Mouse (Mus musculus) heart, embryonic 16.5 days (tissue): ENCODE results near the gene Gm20388. TPM values are rescaled to one million over a fixed set of nuclear protein-coding genes. Genes with fewer than 3 reads are reported as not detected.

Source experiments
- ATAC-seq: fragments of 200-750 bp; cut with Nextera tagmentation; replicated peaks from 2 replicates; pipeline ENCODE4 v1.8.0; 2017; ENCODE audit warnings: moderate number of reproducible peaks; ENCODE audit not compliant: insufficient read depth, low FRiP score; ENCODE audit errors: extremely low read depth
- H3K27ac ChIP-seq: fragments of 300-500 bp; sonication (generic); 2 replicates; pipeline ENCODE4 v1.5.1; 2014; ENCODE audit warnings: mild to moderate bottlenecking, low read length, control low read depth, moderate library complexity
- H3K27me3 ChIP-seq: fragments of 300-500 bp; sonication (generic); 2 replicates; pipeline ENCODE4 v1.6.1; 2014; ENCODE audit warnings: low read length, mixed read lengths; ENCODE audit not compliant: control insufficient read depth, insufficient read depth
- H3K36me3 ChIP-seq: fragments of 300-500 bp; sonication (generic); 2 replicates; pipeline ENCODE4 v1.6.1; 2014; ENCODE audit not compliant: control insufficient read depth, insufficient read depth
- H3K4me1 ChIP-seq: fragments of 300-500 bp; sonication (generic); 2 replicates; pipeline ENCODE4 v1.6.1; 2014; ENCODE audit warnings: low read length, mixed read lengths; ENCODE audit not compliant: control insufficient read depth, insufficient read depth
- H3K4me2 ChIP-seq: fragments of 300-500 bp; sonication (generic); 2 replicates; pipeline ENCODE4 v1.6.1; 2014; ENCODE audit warnings: low read depth, mild to moderate bottlenecking, control low read depth, low read length
- H3K4me3 ChIP-seq: fragments of 300-500 bp; sonication (generic); 2 replicates; pipeline ENCODE4 v1.5.1; 2014; ENCODE audit warnings: mild to moderate bottlenecking, control low read depth, low read length
- H3K9ac ChIP-seq: fragments of 300-500 bp; sonication (generic); 2 replicates; pipeline ENCODE4 v1.6.1; 2014; ENCODE audit warnings: low read length, control low read depth
- H3K9me3 ChIP-seq: fragments of 300-500 bp; sonication (generic); replicated peaks from 2 replicates; pipeline ENCODE4 v1.6.1; 2016; ENCODE audit warnings: low read length; ENCODE audit not compliant: control insufficient read depth
- WGBS: fragments of 180-500 bp; shearing (Covaris S2); extraction: QIAGEN DNeasy Blood & Tissue Kit; methylation state at CpG from one replicate; pipeline ENCODE4 v1.1.7; 2014; 5-methylcytosine and 5-hydroxymethylcytosine counted together
- polyA plus RNA-seq: library from polyadenylated mRNA; unstranded; fragments of >200 nt; fragmentation: Nextera tagmentation; extraction: Ambion mirVana; gene quantifications from 2 replicates; pipeline ENCODE4 v1.2.1, GENCODE M21; 2015

Gm20388 gene
- polyA plus RNA-seq, 1 experiment from 2014 or later: 4.5 TPM

DNA sequence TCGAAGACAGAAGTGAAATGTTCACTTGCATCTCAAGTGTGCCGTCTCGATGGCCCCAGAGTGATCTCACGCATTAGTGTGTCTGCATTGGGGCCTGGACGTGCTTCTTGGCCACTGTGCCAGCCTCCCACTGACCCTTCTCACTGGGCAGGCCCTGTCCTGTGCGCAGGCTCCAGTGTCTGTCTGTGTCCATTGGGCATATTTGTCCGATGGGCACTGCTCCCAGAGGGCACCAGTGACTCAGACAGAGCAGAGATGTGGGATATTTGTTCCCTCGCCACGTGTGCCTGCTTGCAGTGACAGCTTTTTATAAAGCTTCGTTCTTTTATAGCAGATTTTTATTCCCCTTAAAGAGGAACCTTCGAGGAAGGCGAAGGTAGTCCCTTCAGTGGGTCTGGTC lies 1863.2 kb downstream of the Gm20388 start:
- H3K4me2 ChIP-seq: no peak overlapping the region
- WGBS: 83% methylated on average over 12 of the region's 12 CpGs
- H3K36me3 ChIP-seq: no peaks in the 10 kb centered on the region
- ATAC-seq: no peak
- H3K9ac ChIP-seq: no peak overlapping the region
- H3K4me3 ChIP-seq: no peak overlapping the region
- no peaks in the 10 kb centered on the region for H3K4me1 ChIP-seq
- no peak overlapping the region for H3K27ac ChIP-seq
- no peaks in the 10 kb centered on the region; the same call in 1 of the 2 replicates for H3K27me3 ChIP-seq
- H3K9me3 ChIP-seq: no peaks in the 10 kb centered on the region

DNA sequence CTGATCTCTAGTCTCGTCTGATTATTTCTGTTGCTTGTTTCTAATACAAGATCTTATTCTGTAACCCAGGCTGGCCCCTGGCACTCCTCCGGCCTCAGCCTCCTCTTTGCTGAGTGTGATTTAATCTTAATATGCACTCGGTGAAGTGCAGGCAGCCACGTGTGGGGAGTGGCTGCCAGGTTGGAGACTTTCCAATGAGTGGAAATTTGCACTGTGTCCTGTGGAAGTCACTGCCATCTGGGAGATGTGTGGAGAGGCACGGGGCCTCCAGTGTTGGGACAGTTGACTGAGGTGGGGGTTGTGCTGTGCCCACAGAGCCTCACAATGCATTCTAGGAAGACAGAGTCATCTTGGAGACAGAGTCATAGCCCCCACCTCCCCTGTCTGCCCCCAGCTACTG lies 1871.9 kb downstream of the Gm20388 start:
- no peaks in the 10 kb centered on the region for H3K36me3 ChIP-seq
- no peak for ATAC-seq
- WGBS: 25% methylated on average over 5 of the region's 5 CpGs
- no peaks in the 10 kb centered on the region; the same call in 1 of the 2 replicates for H3K27me3 ChIP-seq
- no peak overlapping the region for H3K4me2 ChIP-seq
- H3K9me3 ChIP-seq: no peaks in the 10 kb centered on the region
- H3K4me3 ChIP-seq: no peak overlapping the region
- H3K27ac ChIP-seq: no peak overlapping the region
- peaks cover 18% of the 10 kb centered on the region for H3K4me1 ChIP-seq
- H3K9ac ChIP-seq: no peak overlapping the region

DNA sequence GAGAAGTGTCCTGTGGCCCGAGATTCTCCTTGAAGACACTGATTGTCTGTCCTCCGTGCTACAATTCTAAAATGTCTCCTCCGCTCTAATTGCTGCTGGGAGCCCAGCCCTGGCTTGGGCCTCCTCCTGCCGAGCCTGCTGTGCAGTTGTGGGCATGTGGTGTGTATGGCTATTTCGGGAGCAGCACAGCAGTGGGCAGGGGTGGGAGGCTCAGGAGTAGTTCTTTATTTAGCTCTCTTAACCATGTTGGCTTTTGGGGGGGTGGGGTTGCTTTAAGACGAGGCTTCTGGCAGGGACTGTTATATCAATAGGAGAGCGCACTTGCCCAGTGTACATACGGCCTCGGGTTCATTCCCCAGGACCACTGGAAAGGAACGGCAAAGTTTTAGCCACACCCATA lies 1875.9 kb downstream of the Gm20388 start:
- peaks cover 18% of the 10 kb centered on the region for H3K4me1 ChIP-seq
- no peaks in the 10 kb centered on the region for H3K9me3 ChIP-seq
- peak overlapping the region; percentile 94 for H3K27ac ChIP-seq
- WGBS: 26% methylated on average over 10 of the region's 10 CpGs
- no peak overlapping the region for H3K4me3 ChIP-seq
- ATAC-seq: peak; percentile 95
- H3K4me2 ChIP-seq: peak overlapping the region; percentile 43
- H3K9ac ChIP-seq: peak overlapping the region; percentile 68
- H3K27me3 ChIP-seq: no peaks in the 10 kb centered on the region
- H3K36me3 ChIP-seq: no peaks in the 10 kb centered on the region

DNA sequence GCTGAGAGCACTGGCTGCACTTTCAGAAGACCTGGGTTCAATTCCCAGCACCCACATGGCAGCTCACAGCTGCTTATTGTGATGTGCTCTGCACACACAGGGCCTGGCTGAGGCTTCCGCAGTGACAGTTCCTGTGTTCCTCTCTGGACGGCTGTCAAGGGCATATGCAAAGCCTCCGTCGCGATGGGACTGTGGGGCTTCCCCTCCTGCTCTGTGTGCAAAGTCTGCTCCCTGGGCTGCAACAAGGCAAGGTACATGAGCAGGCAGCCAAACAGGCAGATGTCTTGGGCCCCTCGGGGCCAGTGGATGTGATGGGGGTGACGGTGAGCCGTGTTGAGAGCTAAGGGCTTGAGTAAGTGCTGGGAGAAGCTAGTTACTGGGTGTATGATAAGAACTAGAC lies 1878.1 kb downstream of the Gm20388 start:
- ATAC-seq: no peak
- no peaks in the 10 kb centered on the region for H3K27me3 ChIP-seq
- no peaks in the 10 kb centered on the region for H3K36me3 ChIP-seq
- no peaks in the 10 kb centered on the region for H3K9me3 ChIP-seq
- no peak overlapping the region for H3K9ac ChIP-seq
- peaks cover 26% of the 10 kb centered on the region for H3K4me1 ChIP-seq
- no peak overlapping the region for H3K4me3 ChIP-seq
- H3K4me2 ChIP-seq: no peak overlapping the region
- WGBS: 67% methylated on average over 8 of the region's 8 CpGs
- H3K27ac ChIP-seq: no peak overlapping the region

DNA sequence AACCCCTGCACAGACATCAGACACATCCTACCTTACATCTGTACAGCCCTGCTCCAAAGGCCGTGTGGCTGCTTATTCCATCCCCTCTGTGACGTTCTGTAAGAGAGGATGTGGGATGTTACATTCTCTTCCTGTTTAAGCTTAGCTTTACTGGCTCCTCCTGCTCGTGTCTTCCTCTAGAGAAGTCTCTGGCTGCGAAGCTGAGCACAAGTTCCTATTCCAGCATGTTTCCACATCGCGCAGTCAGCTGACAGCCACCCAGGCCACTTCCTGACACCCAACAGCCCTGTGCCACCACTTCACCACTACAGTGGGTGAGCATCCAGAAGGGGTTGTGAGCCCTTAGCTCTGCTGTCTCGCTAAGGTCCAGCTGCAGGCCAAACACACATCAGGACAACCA lies 1881.5 kb downstream of the Gm20388 start:
- Histone ChIP-seq H3K4me1 (peaks cover 10% of the 10 kb centered on the region; the same call in 1 of the 2 replicates), H3K9ac (no peak overlapping the region)
- ATAC-seq: no peak

DNA sequence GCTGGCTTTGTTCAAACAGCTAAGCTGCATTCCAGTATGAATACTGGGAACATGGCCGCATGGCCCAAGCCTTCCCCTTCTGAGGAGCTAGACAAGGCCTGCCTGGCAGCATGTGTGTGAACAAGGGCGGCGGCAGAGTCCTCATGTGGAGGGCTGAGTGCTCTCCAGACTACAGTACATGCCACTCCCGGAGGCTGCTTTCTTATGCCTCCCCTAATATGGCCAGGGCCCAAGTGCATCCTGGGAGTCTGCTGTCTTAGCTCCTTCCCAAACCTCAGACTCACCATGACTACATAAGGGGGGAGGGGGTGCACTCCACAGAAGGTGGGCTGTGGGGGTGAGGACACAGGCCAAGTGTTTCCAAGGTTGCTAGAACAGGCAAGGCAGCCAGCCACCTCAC lies 1882.0 kb downstream of the Gm20388 start:
- H3K9me3 ChIP-seq: no peaks in the 10 kb centered on the region
- WGBS: 47% methylated on average over 4 of the region's 4 CpGs
- peaks cover 2% of the 10 kb centered on the region; the same call in 1 of the 2 replicates for H3K36me3 ChIP-seq
- ATAC-seq: 0 out of 2 replicates have a peak, but pooled peaks have one; percentile 46
- H3K27me3 ChIP-seq: no peaks in the 10 kb centered on the region
- peaks cover 11% of the 10 kb centered on the region for H3K4me1 ChIP-seq
- H3K4me2 ChIP-seq: no peak overlapping the region
- peak overlapping the region; percentile 20; the same call in 1 of the 2 replicates for H3K27ac ChIP-seq
- no peak overlapping the region for H3K4me3 ChIP-seq
- no peak overlapping the region for H3K9ac ChIP-seq

More for the DNA sequence above, 1881.5 kb downstream of the Gm20388 start:
- H3K4me3 ChIP-seq: no peak overlapping the region
- H3K36me3 ChIP-seq: peaks cover 2% of the 10 kb centered on the region; the same call in 1 of the 2 replicates
- H3K4me2 ChIP-seq: no peak overlapping the region
- WGBS: 61% methylated on average over 7 of the region's 7 CpGs
- H3K9me3 ChIP-seq: no peaks in the 10 kb centered on the region
- H3K27me3 ChIP-seq: no peaks in the 10 kb centered on the region
- H3K27ac ChIP-seq: peak overlapping the region; percentile 20; the same call in 1 of the 2 replicates

DNA sequence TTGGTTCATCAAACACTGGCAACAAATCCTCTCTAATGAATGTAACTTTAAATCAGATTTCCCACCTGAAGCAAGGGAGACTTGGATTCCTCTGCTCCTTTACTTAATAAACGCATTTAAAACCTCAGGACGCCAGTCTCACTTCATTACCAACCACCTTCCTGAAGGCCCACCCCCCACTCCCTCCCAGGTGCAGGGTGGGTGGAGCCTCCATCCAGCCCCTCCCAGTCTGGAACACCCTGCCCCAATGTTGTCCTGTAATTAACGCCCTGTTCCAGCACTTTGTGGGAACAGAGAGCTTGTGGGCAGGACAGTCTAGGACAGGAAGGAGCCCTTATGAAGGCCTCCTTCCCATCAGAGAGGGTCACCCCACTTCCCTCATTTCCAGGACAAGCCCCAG lies 1883.5 kb downstream of the Gm20388 start:
- H3K36me3 ChIP-seq: peaks cover 5% of the 10 kb centered on the region; the same call in 1 of the 2 replicates
- WGBS: 42% methylated on average over 3 of the region's 3 CpGs
- H3K27ac ChIP-seq: no peak overlapping the region
- H3K4me3 ChIP-seq: no peak overlapping the region
- no peaks in the 10 kb centered on the region for H3K27me3 ChIP-seq
- H3K9me3 ChIP-seq: no peaks in the 10 kb centered on the region
- no peak for ATAC-seq
- no peak overlapping the region for H3K9ac ChIP-seq
- H3K4me1 ChIP-seq: peaks cover 22% of the 10 kb centered on the region
- no peak overlapping the region for H3K4me2 ChIP-seq

DNA sequence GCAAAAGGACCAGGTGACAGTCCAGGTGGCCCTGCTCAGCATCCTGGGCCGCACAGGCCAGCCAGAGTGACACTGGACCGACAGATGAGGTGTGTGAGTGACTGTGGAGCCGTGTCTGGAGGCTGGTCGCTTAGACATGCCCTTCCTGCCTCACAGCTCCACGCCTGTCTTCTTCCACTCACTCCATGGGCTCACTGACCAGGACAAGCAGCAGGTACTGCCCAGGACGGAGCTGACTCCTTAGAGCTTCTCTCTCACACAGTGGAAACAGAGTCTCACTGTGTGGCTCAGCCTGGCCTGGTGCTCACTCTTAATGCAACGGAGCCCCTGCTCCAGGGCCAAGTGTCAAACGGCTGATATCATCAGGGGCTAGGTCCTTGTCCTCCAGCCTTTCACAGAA lies 1884.8 kb downstream of the Gm20388 start:
- Histone ChIP-seq H3K4me1 (peaks cover 26% of the 10 kb centered on the region), H3K27me3 (no peaks in the 10 kb centered on the region), H3K9ac (no peak overlapping the region), H3K27ac (no peak overlapping the region), H3K9me3 (no peaks in the 10 kb centered on the region), H3K4me3 (no peak overlapping the region), H3K4me2 (no peak overlapping the region), H3K36me3 (peaks cover 5% of the 10 kb centered on the region; the same call in 1 of the 2 replicates)
- ATAC-seq: no peak
- WGBS: 90% methylated on average over 8 of the region's 8 CpGs

DNA sequence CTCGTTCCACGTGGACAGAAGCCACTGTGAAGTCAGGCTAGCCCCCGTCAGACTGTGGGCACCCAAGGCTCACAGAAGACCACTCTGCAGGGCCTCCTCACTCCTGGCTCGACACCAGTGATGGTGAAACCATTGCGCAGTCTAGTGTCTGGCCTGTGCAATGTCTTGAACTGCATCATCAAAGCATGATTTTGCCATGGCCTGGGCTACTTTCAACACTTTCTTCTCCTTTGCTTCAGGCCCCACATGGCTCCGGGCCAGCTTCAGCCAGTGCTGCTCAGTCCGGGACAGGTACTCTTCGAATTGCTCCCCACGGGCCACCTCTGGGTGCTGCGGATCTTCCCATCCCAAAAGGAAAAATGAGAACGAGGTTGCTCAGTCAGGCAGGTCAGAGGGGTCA lies 1885.8 kb downstream of the Gm20388 start:
- H3K27me3 ChIP-seq: no peaks in the 10 kb centered on the region
- peaks cover 32% of the 10 kb centered on the region for H3K4me1 ChIP-seq
- H3K4me3 ChIP-seq: no peak overlapping the region
- H3K4me2 ChIP-seq: no peak overlapping the region
- H3K27ac ChIP-seq: no peak overlapping the region
- no peak overlapping the region for H3K9ac ChIP-seq
- H3K36me3 ChIP-seq: peaks cover 7% of the 10 kb centered on the region; the same call in 1 of the 2 replicates
- no peak for ATAC-seq
- WGBS: 91% methylated on average over 11 of the region's 11 CpGs
- H3K9me3 ChIP-seq: no peaks in the 10 kb centered on the region
